Mouse (Mus musculus): ENCODE data around the gene Sycp2l. TPM values are rescaled to one million over a fixed set of nuclear protein-coding genes. Genes with fewer than 3 reads are reported as not detected.

Gene Sycp2l
- not detected in 2 replicates for polyA plus RNA-seq (2015; fragmentation: Nextera tagmentation; extraction: Ambion mirVana)

- 0 out of 2 replicates have a peak within 1 kb of the TSS, but pooled peaks have one; percentile 7 for H3K4me3 ChIP-seq (replicated peaks)
- H3K27me3 ChIP-seq = 0 out of 2 replicates have a peak, but pooled peaks cover 13% of the 10 kb centered on the region
- H3K4me1 ChIP-seq = no peaks in the 10 kb centered on the region
- no peak within 1 kb of the TSS for H3K27ac ChIP-seq (replicated peaks)
- 23% methylated on average over 14 of the region's 14 CpGs for WGBS
- no peak within 1 kb of the TSS for H3K9ac ChIP-seq
- no peak for ATAC-seq (ENCODE audit: insufficient number of reproducible peaks, low FRiP score, low TSS enrichment, low read depth)
- peak within 1 kb of the TSS; percentile 33 for H3K4me2 ChIP-seq (replicated peaks)
- no peaks in the 10 kb centered on the region for H3K9me3 ChIP-seq (replicated peaks)
- H3K36me3 ChIP-seq = no peaks in the 10 kb centered on the region
These were observed at the start of gene Sycp2l for GRCm38 (mm10) chr13:41113940-41114339. Sycp2l (plus strand) TSS chr13:41114307.

GRCm38 (mm10) chr13:41067618-41068017 lies 46.5 kb upstream of the Sycp2l start:
- 90% methylated on average over 4 of the region's 4 CpGs for WGBS
- no peak for ATAC-seq (ENCODE audit: insufficient number of reproducible peaks, low FRiP score, low TSS enrichment, low read depth)
- no peaks in the 10 kb centered on the region for H3K27me3 ChIP-seq
- H3K9me3 ChIP-seq (replicated peaks) = no peaks in the 10 kb centered on the region
- H3K4me3 ChIP-seq (replicated peaks) = no peak overlapping the region
- H3K36me3 ChIP-seq = no peaks in the 10 kb centered on the region
- H3K27ac ChIP-seq (replicated peaks) = no peak overlapping the region
- H3K9ac ChIP-seq = no peak overlapping the region
- H3K4me1 ChIP-seq = no peaks in the 10 kb centered on the region
- H3K4me2 ChIP-seq (replicated peaks) = no peak overlapping the region

DNA sequence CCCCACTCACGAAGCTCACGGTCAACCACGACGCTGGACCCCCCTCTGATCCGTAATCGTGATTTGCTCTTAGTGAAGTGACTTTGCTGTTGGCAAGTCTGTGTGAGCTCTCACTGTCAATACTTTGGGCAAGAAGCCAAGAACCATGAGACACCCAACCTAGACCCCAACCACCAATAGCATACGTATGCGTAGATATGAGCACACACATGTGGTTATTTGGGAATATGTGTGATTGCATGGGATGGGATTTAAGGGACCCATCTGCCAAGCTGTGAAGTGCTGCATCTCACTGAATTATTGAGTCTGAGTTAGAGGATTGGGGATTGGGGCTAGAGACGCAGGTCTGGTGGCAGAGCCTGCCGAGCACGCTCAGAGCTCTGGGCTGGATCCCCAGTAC lies 42.5 kb upstream of the Sycp2l start:
- H3K27me3 ChIP-seq = 0 out of 2 replicates have a peak, but pooled peaks cover under 1% of the 10 kb centered on the region
- no peak overlapping the region for H3K4me3 ChIP-seq (replicated peaks)
- 90% methylated on average over 11 of the region's 11 CpGs for WGBS
- ATAC-seq (ENCODE audit: insufficient number of reproducible peaks, low FRiP score, low TSS enrichment, low read depth) = no peak
- no peak overlapping the region for H3K4me2 ChIP-seq (replicated peaks)
- no peak overlapping the region for H3K27ac ChIP-seq (replicated peaks)
- no peaks in the 10 kb centered on the region for H3K4me1 ChIP-seq
- no peak overlapping the region for H3K9ac ChIP-seq
- no peaks in the 10 kb centered on the region for H3K9me3 ChIP-seq (replicated peaks)
- no peaks in the 10 kb centered on the region for H3K36me3 ChIP-seq

- Histone ChIP-seq H3K9me3 (replicated peaks) (no peaks in the 10 kb centered on the region), H3K27ac (replicated peaks) (no peak overlapping the region), H3K27me3 (peaks cover 16% of the 10 kb centered on the region), H3K9ac (no peak overlapping the region), H3K4me1 (peaks cover under 1% of the 10 kb centered on the region; the same call in 1 of the 2 replicates), H3K4me2 (replicated peaks) (no peak overlapping the region), H3K4me3 (replicated peaks) (no peak overlapping the region), H3K36me3 (no peaks in the 10 kb centered on the region)
- no peak for ATAC-seq (ENCODE audit: insufficient number of reproducible peaks, low FRiP score, low TSS enrichment, low read depth)
- WGBS = 71% methylated on average over 5 of the region's 5 CpGs
These were observed 40.3 kb upstream of the Sycp2l start for GRCm38 (mm10) chr13:41073819-41074218.

- Histone ChIP-seq H3K27ac (replicated peaks) (no peak overlapping the region), H3K27me3 (peaks cover 23% of the 10 kb centered on the region), H3K9me3 (replicated peaks) (no peaks in the 10 kb centered on the region), H3K4me1 (peaks cover 8% of the 10 kb centered on the region; the same call in 1 of the 2 replicates), H3K4me3 (replicated peaks) (no peak overlapping the region), H3K36me3 (no peaks in the 10 kb centered on the region), H3K4me2 (replicated peaks) (no peak overlapping the region), H3K9ac (no peak overlapping the region)
- ATAC-seq (ENCODE audit: insufficient number of reproducible peaks, low FRiP score, low TSS enrichment, low read depth) = no peak
- WGBS = 62% methylated on average over 9 of the region's 9 CpGs
These were observed 36.2 kb upstream of the Sycp2l start for GRCm38 (mm10) chr13:41077921-41078320.

GRCm38 (mm10) chr13:41078690-41079420 lies 35.3 kb upstream of the Sycp2l start:
- peak overlapping the region; percentile 51 for H3K4me3 ChIP-seq (replicated peaks)
- H3K9me3 ChIP-seq (replicated peaks) = no peaks in the 10 kb centered on the region
- peaks cover 8% of the 10 kb centered on the region; the same call in 1 of the 2 replicates for H3K4me1 ChIP-seq
- H3K36me3 ChIP-seq = no peaks in the 10 kb centered on the region
- peaks cover 23% of the 10 kb centered on the region for H3K27me3 ChIP-seq
- H3K27ac ChIP-seq (replicated peaks) = no peak overlapping the region
- H3K4me2 ChIP-seq (replicated peaks) = peak overlapping the region; percentile 91
- WGBS = 8% methylated on average over 24 of the region's 24 CpGs
- ATAC-seq (ENCODE audit: insufficient number of reproducible peaks, low FRiP score, low TSS enrichment, low read depth) = no peak; the same call in 1 of the 2 replicates
- H3K9ac ChIP-seq = no peak overlapping the region

DNA sequence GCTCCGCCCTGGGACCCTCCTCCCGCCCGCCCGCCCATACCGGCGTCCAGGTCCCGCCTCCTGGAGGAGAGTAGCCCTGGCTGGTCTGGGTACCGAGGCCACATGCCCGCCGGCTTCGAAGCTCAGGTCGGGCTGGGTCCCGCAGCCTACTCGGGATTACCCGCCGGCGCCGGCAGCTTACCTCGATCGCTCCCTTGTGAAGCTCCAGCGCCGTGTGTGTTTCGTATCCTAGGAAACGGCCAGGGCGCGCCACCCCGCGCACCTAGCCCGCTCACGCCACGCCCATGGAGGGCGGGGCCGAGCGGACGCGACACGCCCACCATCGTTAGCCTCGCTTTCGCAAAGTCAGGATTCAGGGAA lies 34.7 kb upstream of the Sycp2l start, which contains the start of gene Mak:
Gene Mak (minus strand): TSS at position 286 of the 360 bp plus-strand sequence.
- Histone ChIP-seq H3K4me3 (replicated peaks) (peak within 1 kb of the TSS; percentile 51), H3K27me3 (peaks cover 23% of the 10 kb centered on the region), H3K27ac (replicated peaks) (no peak within 1 kb of the TSS), H3K4me1 (peaks cover 8% of the 10 kb centered on the region; the same call in 1 of the 2 replicates), H3K36me3 (no peaks in the 10 kb centered on the region), H3K9ac (no peak within 1 kb of the TSS), H3K9me3 (replicated peaks) (no peaks in the 10 kb centered on the region), H3K4me2 (replicated peaks) (peak within 1 kb of the TSS; percentile 91)
- WGBS = under 1% methylated on average over 40 of the region's 40 CpGs
- ATAC-seq (ENCODE audit: insufficient number of reproducible peaks, low FRiP score, low TSS enrichment, low read depth) = peak; percentile 85

DNA sequence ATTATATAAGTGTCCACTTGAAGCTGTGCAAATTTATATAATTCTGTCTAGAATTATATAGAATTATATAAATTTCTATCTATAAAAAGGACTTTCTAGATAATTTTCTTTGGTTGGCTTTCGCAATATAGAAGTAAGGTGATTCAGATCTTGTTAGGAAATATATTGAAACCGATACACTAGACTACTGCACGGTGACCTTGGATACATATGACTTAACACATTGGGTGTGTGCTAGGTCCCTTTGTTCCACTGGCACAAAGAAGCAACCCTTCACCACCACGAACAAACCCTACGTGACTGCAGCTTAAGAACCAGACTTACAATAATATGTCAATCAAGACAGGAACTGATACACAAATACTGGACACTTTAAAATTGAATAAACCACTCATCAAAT lies 34.2 kb upstream of the Sycp2l start:
- Histone ChIP-seq H3K4me3 (replicated peaks) (peak overlapping the region; percentile 51; the same call in 1 of the 2 replicates), H3K27me3 (peaks cover 23% of the 10 kb centered on the region), H3K9me3 (replicated peaks) (no peaks in the 10 kb centered on the region), H3K4me2 (replicated peaks) (peak overlapping the region; percentile 91), H3K36me3 (no peaks in the 10 kb centered on the region), H3K27ac (replicated peaks) (no peak overlapping the region), H3K9ac (no peak overlapping the region), H3K4me1 (peaks cover 8% of the 10 kb centered on the region; the same call in 1 of the 2 replicates)
- 51% methylated on average over 5 of the region's 5 CpGs for WGBS
- ATAC-seq (ENCODE audit: insufficient number of reproducible peaks, low FRiP score, low TSS enrichment, low read depth) = no peak

DNA sequence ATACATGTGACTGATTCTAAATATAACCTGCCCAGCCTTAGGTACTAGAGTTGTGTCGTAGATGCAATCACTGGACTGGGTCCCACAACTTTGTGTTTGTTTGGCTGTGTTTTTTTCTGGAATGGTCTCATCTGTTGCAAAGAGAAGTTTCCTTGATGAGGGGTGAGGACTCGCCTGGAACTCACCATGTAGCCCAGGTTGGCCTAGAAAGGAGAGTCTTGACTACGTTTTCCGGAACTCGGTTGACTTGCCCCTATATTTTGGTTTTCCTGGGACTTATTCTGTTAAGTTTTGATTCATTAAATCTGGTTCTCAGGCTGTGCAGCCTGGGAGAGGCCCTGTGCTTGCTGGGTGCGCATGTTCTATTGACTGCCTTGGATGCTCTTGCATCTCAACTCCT lies 33.4 kb upstream of the Sycp2l start:
- peaks cover 23% of the 10 kb centered on the region for H3K27me3 ChIP-seq
- no peaks in the 10 kb centered on the region for H3K9me3 ChIP-seq (replicated peaks)
- no peak overlapping the region for H3K27ac ChIP-seq (replicated peaks)
- 90% methylated on average over 6 of the region's 6 CpGs for WGBS
- no peak overlapping the region for H3K9ac ChIP-seq
- ATAC-seq (ENCODE audit: insufficient number of reproducible peaks, low FRiP score, low TSS enrichment, low read depth) = no peak
- H3K36me3 ChIP-seq = no peaks in the 10 kb centered on the region
- no peak overlapping the region for H3K4me2 ChIP-seq (replicated peaks)
- H3K4me3 ChIP-seq (replicated peaks) = no peak overlapping the region
- peaks cover 8% of the 10 kb centered on the region; the same call in 1 of the 2 replicates for H3K4me1 ChIP-seq

GRCm38 (mm10) chr13:41084521-41084920 lies 29.6 kb upstream of the Sycp2l start:
- H3K9ac ChIP-seq = no peak overlapping the region
- H3K4me1 ChIP-seq = peaks cover under 1% of the 10 kb centered on the region; the same call in 1 of the 2 replicates
- H3K9me3 ChIP-seq (replicated peaks) = no peaks in the 10 kb centered on the region
- H3K36me3 ChIP-seq = no peaks in the 10 kb centered on the region
- 79% methylated on average over 3 of the region's 3 CpGs for WGBS
- no peak overlapping the region for H3K27ac ChIP-seq (replicated peaks)
- H3K4me3 ChIP-seq (replicated peaks) = no peak overlapping the region
- no peak overlapping the region for H3K4me2 ChIP-seq (replicated peaks)
- 0 out of 2 replicates have a peak, but pooled peaks cover under 1% of the 10 kb centered on the region for H3K27me3 ChIP-seq
- ATAC-seq (ENCODE audit: insufficient number of reproducible peaks, low FRiP score, low TSS enrichment, low read depth) = no peak

GRCm38 (mm10) chr13:41085140-41085539 lies 29.0 kb upstream of the Sycp2l start:
- H3K27me3 ChIP-seq = no peaks in the 10 kb centered on the region
- no peak overlapping the region for H3K9ac ChIP-seq
- H3K27ac ChIP-seq (replicated peaks) = no peak overlapping the region
- no peak for ATAC-seq (ENCODE audit: insufficient number of reproducible peaks, low FRiP score, low TSS enrichment, low read depth)
- H3K4me3 ChIP-seq (replicated peaks) = no peak overlapping the region
- no peaks in the 10 kb centered on the region for H3K36me3 ChIP-seq
- H3K4me1 ChIP-seq = no peaks in the 10 kb centered on the region
- WGBS = 20% methylated on average over 2 of the region's 2 CpGs
- no peak overlapping the region for H3K4me2 ChIP-seq (replicated peaks)
- H3K9me3 ChIP-seq (replicated peaks) = no peaks in the 10 kb centered on the region

Data from embryonic facial prominence, embryonic 15.5 days (tissue).